Mouse (Mus musculus) neutrophil, adult 5-6 weeks (primary cell): ENCODE measurements around the gene Polr2h. TPM values are rescaled to one million over a fixed set of nuclear protein-coding genes. Genes with fewer than 3 reads are reported as not detected.

Experiments
- ATAC-seq: fragments of 151-379, 151-347 bp; 2 replicates; pipeline ENCODE4 v1.8.0; 2017; ENCODE audit warnings: mild to moderate bottlenecking, moderate TSS enrichment; ENCODE audit not compliant: insufficient number of reproducible peaks, poor library complexity, low FRiP score, severe bottlenecking; ENCODE audit errors: extremely low read depth
- total RNA-seq: library from RNA; stranded (forward); fragments of 200-1000 nt; gene quantifications from 2 replicates; pipeline ENCODE4 v1.2.3, GENCODE M21; 2017

The Polr2h gene
- total RNA-seq, 1 experiment from 2014 or later, result 14.7 TPM

GRCm38 (mm10) chr16:20699266-20699665 is 18.2 kb upstream of the Polr2h start:
- no peak for ATAC-seq

DNA sequence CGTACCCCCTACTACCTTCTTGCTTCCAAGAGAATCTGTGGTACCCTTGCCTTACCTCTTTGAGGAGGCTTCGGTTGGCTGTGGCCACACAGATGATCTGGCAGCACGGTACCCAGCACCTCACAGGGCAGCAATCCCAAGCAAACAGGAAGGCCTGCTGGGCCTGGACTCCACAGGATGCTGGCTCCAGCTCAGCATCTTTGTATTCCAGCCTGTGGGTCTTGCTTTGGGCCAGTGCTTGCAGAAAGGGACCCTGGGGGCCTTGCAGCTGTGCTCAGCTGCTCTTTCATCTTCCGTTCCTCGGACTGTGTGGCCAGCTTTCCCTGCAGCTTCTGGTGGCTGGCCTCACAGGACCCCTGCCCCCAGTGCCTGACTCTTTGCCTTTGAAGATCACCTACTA is 17.4 kb upstream of the Polr2h start:
- ATAC-seq, result no peak

DNA sequence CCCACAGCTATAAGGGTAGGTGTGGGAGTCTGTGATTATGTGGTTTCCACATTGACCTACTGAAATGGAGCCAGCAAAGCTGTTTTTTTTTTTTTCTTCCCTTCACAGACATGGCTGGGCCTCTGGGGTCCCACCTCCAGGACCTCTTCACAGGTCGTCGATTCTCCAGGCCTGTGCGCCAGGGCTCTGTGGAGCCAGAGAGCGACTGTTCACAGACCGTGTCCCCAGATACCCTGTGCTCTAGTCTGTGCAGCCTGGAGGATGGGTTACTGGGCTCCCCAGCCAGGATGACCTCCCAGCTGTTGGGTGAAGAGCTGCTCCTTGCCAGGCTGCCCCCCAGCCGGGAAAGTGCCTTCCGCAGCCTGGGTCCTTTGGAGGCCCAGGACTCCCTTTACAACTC is 16.1 kb upstream of the Polr2h start:
- ATAC-seq, result no peak

DNA sequence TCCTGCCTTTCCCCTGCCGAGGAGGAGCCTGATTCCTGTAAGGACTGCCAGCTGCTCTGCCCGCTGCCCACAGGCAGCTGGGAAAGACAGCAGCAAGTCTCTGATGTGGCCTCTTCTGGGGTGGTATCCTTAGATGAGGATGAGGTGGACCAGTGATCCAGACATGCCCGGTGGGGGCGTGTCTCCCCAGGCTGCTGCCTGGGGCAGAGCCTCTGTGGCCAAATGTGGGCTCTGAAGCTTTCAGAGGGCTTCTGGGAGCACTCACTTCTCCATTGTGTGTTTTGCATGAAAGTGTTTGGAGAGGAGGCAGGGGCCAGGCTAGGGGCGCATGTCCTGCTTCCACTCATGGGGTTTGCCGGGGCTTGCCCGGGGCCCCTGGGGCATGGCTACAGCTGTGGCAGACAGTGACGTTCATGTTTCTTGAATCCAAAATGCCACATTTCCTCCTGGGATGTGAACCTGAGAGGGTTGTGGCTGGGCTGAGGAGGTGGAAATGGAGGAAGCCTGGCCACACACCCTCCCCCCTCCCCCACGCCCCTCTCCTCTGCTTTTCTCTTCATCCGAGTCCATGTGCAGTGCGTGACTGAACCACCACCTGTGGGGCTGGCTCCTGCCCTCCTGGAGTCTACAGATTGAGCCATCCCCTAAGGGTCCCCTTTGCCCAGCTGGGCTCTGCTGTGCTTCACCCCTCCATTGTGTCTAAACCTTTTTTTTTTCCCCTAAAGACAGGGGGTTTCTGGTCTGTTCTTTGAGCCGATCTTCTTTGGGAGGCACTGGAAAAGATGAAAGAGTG is 15.5 kb upstream of the Polr2h start:
- no peak for ATAC-seq

DNA sequence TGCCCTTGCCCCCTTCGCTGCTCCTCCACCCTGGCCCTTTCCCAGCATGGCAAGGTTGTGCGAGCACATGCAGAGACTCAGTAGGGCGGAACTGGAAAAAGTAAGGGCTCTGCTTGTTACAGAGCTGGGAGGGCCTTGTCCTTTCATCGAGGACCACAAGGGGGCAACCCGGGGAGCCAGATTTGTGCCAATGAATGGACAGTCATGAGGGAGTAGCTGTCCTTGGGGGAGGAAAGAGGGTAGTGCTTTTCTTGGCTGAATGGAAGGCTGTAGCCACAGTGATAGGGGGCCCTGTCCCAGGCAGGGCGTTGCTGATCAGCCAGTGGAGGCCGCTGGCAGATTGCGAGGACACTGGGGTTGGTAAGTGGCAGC is 15.0 kb upstream of the Polr2h start:
- no peak for ATAC-seq

- ATAC-seq, result no peak
These were observed 14.4 kb upstream of the Polr2h start for GRCm38 (mm10) chr16:20703071-20703470.

DNA sequence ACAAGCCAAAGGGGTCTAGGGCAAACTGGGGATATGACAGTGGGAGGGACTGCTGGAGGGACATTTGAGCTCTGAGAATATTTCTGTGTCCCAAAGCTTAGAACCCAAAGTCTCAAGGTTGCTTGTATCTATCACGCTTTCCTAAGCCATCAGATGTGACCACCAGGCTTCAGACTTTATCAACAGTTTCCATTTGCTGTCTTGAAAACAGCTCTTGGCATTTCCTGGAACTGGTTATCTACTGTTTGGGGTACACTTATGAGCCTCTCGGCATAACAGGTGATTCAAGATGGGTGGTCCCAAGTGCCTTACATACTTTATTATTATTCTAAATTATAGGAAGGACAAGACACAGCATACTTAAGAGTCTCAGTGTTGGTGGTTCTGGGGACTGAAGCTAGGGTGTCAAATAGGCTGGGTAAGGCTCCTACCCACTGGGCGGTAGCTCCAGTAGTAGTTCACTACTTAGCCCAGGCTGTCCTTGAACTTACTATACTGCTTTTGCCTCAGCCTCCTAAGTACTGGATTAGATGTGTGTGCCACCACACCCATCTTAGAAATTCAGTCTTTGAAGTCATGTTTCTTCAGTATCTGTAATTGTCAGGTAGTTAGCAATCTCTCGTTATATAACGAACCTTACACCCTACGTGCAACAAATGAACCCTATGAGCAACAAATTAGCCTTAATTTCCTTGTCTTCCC is 13.6 kb upstream of the Polr2h start:
- no peak for ATAC-seq

DNA sequence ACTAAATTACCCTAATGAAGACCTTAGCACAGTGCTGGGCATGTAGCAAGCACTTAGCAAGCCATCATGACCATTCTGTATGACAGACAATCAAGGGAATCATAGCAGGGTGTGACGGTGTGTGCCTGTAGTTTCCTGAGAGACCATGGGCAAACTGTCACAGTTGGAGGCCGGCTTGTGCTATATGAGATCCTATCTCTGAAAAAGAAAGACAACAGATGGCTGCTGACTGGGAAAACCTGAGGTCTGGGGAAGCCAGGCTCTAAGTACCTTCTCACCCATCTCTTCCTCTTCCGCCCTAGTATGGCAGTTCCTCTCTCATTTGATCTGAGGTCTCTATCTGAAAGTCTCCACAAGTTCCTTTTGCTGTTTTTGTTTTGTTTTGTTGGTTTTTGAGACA is 11.7 kb upstream of the Polr2h start:
- ATAC-seq, result no peak

GRCm38 (mm10) chr16:20706407-20707055 is 10.9 kb upstream of the Polr2h start:
- ATAC-seq, result no peak

GRCm38 (mm10) chr16:20708220-20708938 is 9.1 kb upstream of the Polr2h start:
- no peak for ATAC-seq

GRCm38 (mm10) chr16:20708939-20709734 is 8.3 kb upstream of the Polr2h start:
- no peak for ATAC-seq

DNA sequence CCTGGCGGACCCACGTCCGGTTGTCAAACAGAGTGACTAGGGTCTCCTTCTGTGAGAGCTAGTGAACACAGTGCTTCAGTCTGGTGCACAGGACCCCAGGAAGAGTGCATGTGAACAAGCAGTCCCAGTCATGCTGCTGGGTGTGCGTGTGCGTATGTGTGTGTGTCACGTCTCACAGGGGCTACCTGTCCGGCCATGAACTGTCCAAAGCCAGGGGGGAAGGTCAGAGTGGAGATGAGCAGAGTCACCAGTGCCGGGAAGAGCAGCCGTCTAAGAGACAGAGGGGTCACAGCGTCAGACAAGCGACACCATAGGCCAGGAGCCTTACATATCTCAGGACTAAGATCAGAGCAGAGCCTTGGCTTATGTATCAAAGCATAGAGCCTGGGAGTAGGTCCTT is 7.1 kb upstream of the Polr2h start:
- ATAC-seq, result no peak

- ATAC-seq, result no peak
These were observed 6.7 kb upstream of the Polr2h start for GRCm38 (mm10) chr16:20710810-20711209.

DNA sequence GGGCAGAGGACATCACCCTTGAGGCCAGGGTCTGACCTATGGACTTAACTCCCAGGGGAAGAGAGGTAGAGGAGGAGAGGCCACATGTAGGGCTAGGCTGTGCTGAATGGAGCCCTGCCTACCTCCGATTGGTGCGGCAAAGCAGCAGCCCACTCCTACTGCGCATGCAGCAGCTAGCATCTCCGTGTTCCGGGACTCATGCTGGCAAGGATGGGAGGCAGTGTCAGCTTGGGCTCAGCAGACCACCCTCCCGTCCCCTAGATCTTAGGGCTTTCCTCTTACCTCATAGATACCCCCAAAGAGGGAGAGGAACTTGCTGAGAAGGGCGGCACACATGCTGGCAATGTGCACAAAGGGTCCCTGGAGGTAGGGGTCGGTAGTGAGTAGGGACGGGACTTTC is 5.3 kb upstream of the Polr2h start:
- no peak for ATAC-seq

GRCm38 (mm10) chr16:20712889-20713288 is 4.6 kb upstream of the Polr2h start:
- ATAC-seq, result no peak

DNA sequence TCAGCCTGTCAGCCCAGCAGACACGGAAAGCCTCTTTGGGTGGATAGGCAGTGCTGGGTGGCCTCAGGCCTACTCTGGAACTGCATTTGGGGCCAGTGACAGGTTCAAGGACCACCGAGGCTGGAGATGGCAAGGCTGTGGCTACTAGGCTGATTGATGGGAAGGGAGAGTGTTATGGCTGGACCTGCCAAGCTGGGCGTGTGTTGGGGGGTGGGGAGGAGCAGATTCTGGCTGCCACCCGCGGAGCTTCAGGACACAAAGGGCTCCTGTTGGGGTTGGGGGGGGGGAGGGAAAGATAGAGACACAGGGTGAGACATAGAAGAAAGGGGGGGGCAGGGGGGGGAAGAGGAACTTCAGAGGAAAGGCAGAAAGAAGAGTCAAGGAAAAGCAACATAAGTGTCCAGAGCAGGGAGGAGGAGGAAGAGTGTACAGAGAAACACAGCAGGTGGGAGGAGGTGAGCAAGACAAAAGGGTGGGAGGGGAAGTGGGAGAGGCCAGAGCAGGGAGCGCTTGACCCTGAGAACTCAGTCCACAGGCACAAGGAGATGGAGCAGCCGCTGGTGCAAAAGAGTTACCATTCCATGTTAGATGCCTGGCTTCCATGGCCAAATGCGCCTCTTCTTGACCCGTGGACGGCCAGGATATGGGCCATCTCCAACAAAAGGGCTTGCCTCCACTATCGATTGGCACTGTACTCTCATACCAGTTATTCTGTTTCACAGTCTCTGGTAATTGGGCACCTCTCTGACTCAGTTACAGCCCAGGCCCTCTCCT is 3.0 kb upstream of the Polr2h start:
- ATAC-seq, result no peak

- no peak for ATAC-seq
These were observed 2.3 kb upstream of the Polr2h start for GRCm38 (mm10) chr16:20715161-20715560.

DNA sequence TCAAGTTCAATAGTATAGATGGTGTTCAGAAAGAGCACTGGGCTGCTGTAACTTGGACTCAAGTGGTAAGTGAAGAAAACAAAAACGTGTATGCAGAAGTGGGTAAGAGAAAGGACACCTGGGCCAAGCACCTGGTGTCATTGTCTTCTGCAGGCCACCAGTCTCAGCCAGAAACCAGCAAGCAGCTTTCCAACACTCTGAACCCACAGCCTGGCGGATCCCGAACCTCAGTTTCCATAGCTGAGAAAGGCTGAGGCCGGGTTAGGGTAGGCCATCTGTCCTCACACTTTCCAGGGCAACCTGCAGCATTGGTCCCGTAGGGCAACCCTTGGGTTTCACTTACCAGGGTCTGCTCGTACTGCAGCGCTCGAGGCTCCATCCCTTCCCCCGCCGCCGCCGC is 1.9 kb upstream of the Polr2h start:
- ATAC-seq, result no peak
